Mouse (Mus musculus) stomach, postnatal 0 days (tissue): ENCODE data around the gene Sele.

Experiments
- CTCF ChIP-seq: IDR thresholded peaks from 2 replicates; pipeline ENCODE4 v1.5.1; 2016; ENCODE audit warnings: antibody characterized with exemption, low read depth, mild to moderate bottlenecking, moderate library complexity
- EP300 ChIP-seq: optimal IDR thresholded peaks from 2 replicates; pipeline ENCODE3; 2016; ENCODE audit warnings: antibody characterized with exemption

DNA sequence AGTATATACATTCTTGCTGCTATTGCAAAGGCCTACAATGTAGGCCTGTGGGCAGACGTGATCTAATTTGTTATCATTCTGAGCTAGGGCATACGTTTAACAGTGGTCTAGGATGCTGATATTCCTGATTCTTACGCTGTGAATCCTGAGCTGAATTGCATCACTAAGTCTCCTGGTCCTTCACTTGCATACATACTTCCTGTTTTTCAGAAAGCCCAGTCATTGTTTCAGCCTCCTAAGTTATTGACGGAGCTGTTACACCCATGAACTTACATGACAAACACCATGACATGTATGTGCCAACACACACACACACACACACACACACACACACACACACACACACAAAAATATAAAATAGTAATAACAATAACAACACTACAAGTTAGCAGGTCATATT is 12.0 kb downstream of the Sele start:
- TF ChIP-seq EP300 (no peak), CTCF (no peak)
